Mouse (Mus musculus) bone marrow, adult 2 months (tissue): ENCODE data around the gene Catsper1.

Experiments
- CTCF ChIP-seq: fragments of 200-500 bp; IDR thresholded peaks from 2 replicates; pipeline ENCODE4 v1.5.1; 2011; ENCODE audit warnings: low read length, control low read depth; ENCODE audit not compliant: control insufficient read depth, insufficient read depth
- POLR2A ChIP-seq: fragments of 200-500 bp; IDR thresholded peaks from 2 replicates; pipeline ENCODE4 v1.6.1; 2011; ENCODE audit warnings: low read depth, mild to moderate bottlenecking, control low read depth, low read length, borderline replicate concordance; ENCODE audit not compliant: control insufficient read depth

DNA sequence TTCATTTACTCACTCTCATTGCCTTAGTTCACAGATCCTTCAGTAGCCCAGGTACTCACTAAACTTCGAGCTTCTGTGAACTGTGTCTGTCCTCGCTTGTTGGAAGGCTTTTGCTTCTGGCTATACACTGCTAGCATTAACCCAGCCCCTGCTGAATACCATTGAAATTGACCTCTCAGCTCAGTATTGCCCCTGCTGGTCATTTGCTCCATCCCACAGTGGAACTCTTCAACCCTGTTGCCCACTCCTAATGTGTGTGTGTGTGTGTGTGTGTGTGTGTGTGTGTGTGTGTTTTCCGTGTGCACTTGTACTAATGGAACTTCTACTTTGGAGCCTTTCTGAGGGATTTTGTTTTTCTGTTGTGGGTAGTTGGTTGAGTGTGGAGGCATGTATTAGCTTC is 35.4 kb downstream of the Catsper1 start:
- TF ChIP-seq POLR2A (no peak), CTCF (no peak)
